Mouse (Mus musculus) embryo, embryonic 9.5 days (tissue): Measurements from ENCODE around the gene Trim3.

Experiments used
- DNase-seq: peaks from one replicate; pipeline ENCODE4 v3.0.0-alpha.2; 2017; ENCODE audit errors: extremely low spot score

The Trim3 gene

DNA sequence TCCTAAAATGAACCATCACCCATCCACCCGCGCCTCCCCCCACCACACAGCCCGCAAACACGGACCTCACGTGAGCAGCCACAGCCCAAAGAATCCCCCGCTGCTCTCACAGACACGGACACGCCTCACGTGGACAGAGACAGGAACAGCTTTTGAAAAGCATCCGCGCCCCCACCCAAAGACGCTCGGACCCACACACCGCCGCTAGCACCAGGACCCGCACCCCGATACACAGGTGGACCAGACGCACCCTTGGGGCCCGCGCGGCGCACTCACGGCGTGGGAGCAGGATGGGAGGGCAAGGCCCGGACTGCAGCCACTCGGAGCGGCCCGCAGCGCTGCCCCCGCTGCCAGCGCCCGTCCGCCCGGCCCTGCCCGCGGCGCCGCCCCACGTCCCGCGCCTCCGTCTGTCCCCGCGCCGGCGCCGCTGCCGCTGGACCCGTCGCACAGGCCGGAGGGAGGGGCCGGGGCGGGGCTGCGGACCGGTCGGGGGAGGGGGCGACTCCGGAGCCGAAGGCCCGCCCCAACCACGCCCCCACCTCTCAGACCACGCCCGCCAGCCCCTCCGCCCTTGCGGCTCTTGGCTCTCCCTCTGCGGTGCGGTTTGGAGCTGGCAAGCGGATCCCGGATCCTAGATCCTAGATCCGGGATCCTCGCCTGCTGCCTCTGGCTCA is at the start of gene Trim3:
TSS of gene Trim3 (minus strand) at position 445 of the 674 bp plus-strand sequence.
- DNase-seq: peak; percentile 93

DNA sequence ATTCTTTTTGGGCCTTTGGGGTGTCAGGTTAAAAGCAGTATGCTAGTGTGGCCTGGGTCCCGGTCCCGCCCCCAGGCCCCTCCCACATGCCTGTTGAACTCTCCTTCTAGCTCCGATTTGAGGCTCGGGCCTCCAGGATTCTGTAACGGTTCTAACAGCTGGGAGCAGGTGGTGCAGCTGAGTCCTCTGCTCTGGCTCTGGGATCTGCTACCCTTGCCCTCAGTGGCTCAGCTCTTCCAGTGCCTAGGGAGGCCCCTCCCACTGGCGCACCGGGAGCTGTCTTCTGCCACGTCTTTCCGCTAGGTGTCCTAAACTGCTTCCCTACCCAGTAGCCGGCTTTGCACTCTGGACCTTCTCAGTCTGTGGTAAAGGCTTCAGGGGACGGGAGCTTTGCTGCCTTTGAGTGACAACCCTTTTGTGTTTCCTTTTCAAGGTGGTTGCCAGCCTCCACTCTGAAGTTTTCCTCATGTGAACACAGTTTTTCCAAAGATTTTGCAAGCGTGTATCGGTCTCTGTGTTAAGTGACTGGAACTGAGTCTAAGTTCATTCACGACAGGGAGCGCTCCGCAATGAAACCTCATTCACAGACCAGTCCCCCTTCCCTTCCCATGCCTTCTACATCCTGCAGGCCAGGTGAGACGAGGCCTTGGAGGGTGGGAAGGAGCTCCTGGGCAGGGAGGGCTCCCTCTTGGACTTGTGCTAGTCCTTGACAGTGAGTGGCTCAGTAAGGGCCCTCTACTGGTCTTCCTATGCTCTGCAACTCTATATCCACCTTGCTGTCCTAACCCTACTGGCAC is 17.5 kb upstream of the Trim3 start, which contains the start of gene Dnhd1:
TSS of gene Dnhd1 (plus strand) at position 189 of the 797 bp plus-strand sequence.
- peak; percentile 79 for DNase-seq

DNA sequence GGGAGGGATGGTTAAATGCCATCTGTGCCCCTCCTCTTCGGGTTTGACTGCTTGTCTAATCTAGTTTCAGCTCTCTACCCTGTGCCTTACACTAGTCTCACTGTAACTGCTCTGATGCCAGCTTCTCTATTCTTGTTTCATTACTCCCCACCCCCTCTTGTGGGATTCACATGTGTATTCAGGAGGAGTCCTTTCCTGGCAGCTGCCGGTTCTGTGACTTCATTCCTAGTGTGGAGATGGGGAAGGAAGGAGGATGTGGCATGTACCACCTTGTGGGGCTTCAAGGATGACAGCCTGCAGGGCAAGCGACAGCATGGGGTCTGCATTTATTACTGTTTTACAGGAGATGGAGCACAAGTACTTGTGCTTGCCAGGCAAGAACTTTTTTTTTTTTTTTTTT is 8.6 kb upstream of the Trim3 start:
- no peak for DNase-seq

DNA sequence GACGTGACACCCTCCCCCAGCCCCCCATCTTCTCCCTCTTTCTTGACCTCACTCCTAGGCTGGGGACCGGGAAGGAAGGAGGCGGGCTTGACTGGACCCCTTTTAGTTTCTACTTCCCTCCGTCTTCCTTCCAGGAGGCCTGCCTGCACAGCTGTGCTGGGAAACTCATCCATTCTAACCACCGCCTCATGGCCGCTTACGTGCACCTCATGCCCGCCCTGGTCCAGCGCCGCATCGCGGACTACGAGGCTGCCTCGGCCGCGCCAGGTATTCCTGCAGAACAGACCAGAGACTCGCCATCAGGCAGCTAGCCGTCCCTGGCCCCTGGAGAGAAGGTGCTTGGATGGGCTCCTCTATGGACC is 7.5 kb upstream of the Trim3 start:
- DNase-seq: no peak

DNA sequence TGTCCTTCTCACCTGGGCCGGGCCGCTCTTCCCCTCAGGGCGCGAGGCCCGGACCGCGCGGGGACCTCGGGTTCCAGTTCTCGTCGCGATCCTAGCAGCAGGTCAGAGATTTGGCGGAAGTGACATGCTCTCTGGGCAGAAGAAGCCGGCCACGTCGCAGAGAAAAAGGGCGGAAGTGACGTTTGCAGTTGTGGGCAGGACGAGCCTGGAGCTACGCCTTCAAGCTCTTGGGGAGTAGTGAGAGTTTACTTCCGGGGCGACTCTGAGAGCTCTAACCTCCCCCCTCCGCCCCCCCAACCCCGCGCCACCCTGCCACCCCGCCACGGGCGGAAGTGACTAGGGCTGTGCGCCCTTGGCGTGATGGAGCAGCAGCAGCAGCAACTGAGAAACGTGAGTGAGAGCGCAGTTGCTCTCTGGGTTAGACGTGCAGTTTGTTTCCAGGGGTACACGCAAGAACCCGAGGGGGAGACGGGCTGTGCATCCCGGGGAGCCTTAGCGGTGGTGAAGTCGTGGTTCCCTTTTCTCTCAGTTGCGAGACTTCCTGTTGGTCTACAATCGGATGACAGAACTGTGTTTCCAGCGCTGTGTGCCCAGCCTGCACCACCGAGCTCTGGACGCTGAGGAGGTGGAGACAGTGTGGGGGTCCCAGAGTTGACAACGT is 7.0 kb upstream of the Trim3 start, which contains the start of the genes Arfip2 and Gm45799:
TSS of gene Arfip2 (minus strand) at position 184 of the 661 bp plus-strand sequence.
TSS of gene Gm45799 (plus strand) at position 320 of the 661 bp plus-strand sequence.
- peak; percentile 95 for DNase-seq

DNA sequence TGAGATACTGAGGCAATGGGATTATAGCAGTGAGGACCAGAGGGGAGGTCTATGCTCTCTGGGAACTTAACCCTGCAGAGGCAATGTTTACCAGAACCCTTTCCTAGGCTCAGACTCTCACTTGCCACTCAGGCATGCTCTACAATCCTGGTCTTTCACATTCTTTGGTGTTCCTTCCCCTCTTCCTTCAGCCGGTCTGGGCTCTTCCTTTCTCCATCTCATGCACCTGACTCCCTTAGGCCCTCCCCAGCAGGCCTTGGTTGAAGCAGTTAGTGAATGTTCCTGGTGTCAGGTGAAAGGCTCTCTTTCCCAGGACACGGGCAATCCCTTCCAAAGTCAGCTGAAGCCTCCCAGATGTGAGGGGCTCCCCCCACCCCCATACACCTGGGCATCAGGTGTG is 6.4 kb upstream of the Trim3 start, which contains the start of gene Timm10b:
TSS of gene Timm10b (plus strand) at position 301 of the 400 bp plus-strand sequence.
- no peak for DNase-seq

DNA sequence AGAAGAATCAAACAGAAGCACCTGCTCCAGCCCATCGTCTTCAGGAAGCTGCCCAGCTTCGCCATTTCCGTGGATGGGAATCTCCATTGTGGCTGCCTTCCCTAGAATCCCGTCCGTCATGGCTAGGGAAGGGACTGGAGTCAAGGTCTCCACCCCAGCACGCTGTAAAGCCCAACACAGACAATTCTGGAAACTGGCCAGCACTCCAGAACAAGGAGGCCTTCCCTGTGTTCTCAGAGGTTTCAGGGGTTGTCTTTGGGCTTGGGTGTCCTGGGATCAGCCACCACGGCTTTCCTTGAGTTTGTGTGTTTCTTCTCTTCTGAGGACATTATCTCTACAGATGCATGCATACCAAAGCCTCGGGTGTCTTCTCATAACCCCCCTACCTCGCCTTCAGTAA is 5.9 kb upstream of the Trim3 start:
- DNase-seq: no peak

DNA sequence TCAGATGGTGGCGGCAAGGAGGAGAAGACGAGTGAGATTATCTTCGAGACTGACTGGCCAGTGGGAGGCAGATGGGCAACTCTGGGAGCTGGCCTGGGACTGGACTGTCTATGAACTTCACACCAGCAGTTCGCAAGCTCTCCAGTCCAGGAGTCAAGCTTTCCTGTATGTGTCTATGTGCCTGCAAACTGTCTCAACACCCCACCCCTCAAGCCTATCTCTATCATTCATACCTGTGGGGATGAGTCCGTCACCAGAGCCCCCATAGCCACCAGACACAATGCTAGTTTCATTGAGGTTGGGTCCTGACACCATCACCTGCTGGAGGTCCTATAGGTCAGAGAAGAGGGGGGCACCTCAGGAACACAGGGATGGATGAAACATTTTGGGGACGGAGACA is 5.4 kb upstream of the Trim3 start:
- no peak for DNase-seq

DNA sequence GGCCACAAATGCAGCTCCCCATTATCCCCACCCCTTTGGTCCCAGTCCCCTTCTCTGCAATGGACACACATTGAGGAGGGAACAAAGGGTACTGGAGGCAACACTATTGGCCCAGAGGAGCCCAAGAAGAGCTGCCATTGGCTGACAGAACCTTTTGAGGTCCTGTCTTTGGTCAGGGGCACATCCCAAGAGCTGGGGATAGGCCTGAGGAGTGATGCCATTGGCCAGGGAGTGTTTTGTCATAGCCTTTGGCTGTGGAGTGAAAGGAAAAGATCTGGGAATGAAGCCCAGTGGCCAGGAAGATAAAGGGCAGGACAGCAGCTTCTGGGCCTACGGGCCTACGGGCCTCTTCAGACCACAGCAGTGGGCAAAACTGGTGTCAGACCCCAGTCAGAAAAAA is 2.4 kb upstream of the Trim3 start:
- no peak for DNase-seq

DNA sequence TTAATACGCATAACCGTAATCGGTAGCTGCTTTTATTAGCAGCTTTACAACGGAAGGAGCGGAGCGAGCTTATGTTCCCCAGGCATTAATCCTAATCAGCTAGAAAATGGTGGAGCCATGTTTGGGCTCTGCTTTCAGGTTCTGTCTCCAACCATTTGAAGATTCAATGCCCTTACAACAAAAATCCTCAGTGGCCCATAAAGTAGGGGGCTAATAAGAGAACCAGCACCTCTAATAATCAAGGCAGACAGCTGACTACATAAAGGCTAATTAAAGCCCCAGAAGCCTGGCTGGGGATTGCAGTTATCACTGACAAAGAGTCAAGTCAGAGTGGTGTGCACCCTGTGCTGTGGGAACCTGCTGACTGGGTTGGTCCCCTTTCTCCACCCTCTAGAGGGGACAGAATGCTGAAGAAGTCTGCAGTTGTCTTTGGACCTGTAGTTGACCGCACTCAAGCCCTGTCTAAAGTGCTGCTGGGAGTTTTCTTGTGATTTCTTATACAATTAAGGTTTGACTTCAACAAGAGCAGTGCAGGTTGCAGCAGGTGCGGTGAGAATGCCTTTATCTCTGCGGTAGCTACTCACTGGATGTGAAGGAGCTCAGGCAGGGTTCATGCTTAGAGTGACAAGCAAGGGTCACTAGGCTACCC is 1.0 kb upstream of the Trim3 start:
- no peak for DNase-seq

DNA sequence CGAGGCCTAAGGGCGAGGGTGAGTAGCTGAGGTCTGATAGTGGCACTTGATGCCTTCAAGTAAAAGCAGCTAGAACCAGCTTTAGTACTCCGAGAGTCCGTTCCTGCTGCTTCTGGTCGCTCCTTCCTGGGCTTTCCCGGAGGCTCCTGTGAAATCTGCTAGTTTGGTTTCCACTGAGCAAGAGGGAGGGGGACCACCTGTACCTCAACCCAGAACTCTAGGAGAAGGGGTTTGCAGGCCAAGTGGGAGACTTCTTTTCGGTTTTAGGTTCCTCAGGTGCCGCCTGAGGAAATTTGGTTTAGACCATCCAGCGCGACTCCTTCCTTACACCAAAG is 397 bp upstream of the Trim3 start:
- DNase-seq: no peak

DNA sequence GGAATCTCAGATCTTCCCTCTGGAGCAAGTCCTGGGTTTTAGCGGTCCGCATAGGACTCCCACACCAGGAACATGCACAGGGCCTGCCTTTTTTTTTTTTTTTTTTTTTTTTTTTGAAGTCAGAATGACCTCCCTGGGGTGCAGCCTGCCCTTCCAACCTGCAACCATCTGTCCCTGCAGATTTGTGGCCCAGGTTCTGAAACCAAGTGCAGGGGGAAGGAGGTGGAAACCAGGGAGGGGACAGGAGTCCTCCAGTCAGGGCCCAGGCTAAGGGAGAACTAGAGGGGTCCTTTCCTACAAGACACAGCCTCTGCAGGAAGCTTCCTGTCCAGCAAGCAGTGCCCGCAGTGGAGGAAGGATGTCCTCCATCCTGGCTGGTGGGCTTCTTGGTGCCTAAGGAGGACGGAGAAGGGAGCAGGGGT is 809 bp downstream of the Trim3 start:
- peak; percentile 35 for DNase-seq

DNA sequence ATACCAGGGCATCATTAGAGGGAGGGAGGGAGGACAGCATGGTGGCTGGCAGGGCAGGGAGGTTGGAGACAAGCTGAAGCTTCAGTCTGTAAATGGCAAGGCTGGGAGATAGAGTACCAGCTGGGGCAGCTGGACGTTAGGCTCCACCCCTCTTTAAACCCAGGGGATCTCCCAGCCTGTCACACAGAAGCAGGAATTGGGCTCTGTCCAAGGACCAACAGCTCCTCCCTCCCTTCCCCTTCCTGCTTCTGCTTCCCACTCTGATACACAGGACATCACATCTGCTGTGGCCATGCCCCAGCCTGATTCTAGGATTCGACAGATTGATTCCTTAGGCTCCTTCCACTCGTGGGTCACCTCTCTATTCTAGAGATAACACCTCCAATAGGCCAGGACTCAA is 4.7 kb downstream of the Trim3 start:
- no peak for DNase-seq

DNA sequence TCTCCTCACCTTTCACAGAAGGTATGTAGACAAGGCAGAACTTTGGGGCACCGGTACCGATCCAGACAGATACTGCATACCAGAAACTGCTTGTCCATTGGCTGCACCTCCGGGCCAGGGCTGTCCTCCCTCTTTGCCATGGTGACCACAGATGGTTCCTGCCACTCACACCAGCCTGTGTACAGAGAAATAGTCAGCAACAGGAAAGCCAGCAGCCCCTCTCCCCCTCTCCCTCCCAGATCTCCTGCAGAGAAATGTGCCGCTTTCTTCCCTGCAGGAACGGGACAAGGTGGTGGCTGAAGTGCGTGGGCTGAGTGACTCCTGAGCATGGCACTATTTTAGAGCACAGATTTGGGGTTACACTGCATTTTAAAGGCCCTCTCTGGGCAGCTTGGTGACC is 8.0 kb downstream of the Trim3 start:
- no peak for DNase-seq

DNA sequence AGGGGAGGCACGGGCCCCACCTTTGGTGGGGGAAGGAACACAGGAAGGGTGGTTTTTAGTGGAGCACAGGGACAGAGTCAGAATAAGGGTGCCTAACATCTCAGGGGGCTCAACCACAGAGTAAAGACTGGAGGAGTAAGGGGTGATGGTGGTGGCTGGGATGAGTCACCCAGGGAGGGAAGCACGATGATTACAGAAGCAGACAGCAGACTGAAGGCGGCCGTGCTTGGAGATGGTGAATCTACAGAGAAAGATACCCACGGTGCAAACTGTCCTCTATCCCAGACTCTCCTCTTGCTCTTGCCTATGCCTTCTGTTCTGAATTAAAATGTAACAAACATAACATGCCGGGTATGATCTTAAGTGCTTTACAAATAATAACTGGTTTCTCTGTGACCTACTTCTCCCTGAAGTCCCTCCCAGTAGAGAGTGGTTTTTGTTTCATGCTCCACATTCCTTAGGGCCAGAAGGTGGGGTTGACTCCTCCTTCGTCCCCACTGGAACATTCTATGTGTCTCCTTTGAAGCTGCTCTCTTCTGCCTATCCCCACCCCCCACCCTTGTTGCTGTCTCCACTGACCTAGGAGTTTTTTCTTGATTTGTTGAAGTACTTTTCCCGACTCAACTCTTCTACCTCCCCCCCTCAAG is 11.6 kb downstream of the Trim3 start:
- DNase-seq: no peak

DNA sequence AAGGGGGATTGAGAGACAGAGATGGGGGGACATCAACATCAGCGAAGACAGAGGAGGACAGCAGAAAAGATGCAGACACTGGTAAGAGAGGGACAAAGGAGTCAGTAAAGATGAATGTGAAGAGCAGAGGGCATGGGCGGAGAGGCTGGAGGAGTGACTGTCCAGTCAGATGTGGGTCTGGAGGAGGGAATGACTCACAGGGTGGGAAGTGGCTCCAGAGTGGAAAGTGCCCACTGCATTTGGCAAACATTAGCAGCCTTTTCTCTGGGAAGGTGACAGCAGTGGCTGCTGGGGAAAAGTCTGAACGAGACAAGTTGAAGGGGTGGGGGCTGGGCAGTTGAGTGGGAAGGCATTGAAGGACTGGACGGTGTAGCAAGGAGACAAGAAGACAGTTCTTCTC is 12.3 kb downstream of the Trim3 start:
- DNase-seq: no peak

DNA sequence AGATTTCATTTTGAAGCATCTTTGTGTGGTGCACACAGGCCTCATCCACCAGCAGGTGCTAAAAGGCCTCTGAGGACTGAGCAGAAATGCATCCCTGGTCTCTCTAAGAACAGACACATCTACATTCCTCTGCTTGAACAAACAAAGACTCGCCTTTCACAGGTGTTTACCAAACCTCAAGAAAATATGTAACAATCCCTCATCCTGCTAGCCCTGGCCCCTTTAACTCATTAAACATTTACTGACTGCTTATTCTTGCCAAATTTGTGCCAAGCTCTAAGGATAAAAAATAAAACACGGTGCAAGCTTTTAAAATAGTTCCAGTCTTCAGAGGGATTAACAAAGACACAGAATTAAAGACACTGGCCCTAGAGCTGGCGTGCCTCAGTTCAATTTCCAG is 13.7 kb downstream of the Trim3 start:
- DNase-seq: no peak

DNA sequence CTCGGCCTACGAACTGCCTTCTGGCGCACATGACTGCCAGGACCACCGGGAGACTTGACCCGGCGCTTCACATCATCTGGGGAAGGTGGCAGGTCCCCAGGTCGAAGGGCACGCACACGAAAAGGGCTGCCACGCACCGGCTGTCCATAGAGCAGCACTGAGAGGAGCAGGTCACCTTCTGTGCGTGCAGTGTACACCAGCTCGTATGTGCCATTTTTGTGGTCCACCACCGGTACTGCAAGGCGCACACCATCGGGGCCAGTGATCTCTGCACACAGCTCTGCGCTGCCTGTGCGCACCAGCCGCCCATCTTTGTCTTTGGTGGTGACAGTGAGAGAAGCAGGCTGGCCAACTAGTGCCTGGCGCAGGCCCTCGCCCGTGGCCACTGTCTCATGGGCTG is 15.6 kb downstream of the Trim3 start:
- no peak for DNase-seq

DNA sequence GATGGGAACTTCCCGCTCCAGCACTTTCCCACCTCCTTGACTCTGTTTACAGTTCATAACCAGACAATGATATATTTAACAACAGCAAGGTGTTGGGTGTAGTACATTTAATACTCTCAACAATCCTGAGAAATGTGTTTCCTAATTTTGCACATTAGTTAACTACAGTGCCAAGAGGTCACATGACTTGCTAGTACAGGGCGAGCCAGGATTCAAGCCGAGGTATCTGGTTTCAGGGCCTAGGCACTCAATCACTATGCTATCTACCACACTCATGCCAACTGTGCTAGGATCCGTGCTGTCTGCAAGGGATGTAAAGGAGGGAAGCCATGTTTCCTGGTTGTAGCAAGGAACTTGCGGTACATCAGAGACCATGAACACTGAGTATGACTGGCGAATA is 16.8 kb downstream of the Trim3 start:
- DNase-seq: no peak

DNA sequence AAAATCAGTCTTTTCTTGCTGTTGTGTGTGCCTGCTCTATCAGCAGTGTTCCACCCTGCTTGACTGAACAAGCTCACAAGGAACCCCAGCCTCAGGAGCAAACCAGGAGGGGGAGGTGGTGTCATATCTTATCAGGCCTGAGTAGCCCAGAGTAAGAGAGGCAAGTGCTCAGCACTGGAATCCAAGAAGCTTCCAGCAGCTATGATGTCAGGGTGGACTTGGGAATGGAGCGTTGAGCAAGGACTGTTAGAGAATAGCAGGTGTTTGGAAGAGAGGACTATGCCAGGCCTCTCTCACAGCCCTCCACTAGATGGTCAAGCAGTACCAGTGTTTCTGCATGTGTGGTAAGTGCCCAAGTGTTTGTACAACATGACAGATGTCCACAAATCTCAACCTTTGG is 17.7 kb downstream of the Trim3 start:
- DNase-seq: no peak

DNA sequence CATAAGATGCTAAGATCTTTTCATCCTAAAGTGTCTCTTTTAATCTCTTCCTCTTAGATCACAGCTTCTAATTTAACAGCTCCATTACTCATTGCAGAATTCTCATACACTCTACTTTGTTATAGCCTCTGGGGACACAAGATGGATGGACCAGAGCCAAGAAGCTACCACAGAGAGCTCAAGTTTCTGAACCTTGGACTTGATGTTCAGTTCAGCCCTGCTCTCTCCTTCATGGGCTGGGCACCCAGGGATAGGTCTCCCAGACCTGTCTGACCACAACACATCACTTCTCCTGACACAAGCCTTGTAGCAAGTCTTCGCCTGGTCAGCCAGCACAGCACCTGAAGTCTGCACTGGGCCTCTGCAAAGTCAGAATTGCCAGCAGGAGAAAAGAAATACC is 19.0 kb downstream of the Trim3 start:
- DNase-seq: no peak

DNA sequence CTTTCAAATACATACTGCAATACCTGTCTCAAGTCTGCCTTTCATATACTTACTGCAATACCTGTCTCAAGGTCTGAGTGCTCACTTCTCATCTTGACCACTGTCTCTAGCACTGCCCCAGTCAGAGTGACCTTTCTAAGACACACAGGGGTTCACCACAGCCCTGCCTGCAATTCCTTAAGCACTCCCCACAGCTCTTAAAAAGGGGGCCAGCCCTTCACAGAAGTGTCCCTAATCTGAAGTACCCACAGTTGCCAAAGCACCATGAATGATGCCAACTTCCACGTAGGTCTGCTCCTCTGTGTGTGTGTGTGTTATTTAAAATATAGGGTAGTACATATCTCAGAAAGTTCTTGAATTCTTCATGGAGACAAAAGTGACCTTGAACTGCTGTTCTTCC is 21.6 kb downstream of the Trim3 start:
- DNase-seq: no peak
